Mouse (Mus musculus): ENCODE measurements at regions not wholly inside any gene's neighbourhood (a gene's known extent, or its start where the extent isn't known, plus 50 kb on each side); places are given as distances from the start of the nearest gene placed in this dataset.

DNA sequence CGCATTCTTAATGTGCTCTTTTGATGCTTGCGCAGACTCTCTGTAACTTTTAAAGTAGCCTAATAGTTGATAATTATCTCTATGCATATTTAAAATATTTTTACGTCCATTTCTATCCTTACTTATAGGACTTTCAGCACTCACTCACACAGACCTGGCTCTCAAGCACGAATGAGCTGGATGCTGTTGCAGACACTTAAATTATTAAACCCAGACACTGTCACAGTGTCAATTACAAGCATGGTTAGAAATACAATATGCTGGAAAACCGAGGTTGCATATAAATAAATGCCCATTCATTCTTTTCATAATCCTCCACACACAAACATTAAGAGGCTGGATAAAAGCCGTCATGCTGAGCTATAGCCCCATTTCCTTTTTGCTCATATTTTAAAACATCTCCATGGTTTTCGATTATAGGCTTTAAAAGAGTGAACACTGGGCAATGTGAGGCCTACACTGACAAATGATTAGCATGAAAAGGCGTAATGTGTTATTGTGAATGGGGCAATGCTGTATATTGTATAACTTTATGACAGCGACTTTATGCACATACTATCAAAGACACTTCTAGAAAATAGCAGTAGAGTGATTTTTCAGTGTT is 566.3 kb downstream of the Pdha2 start:
- Histone ChIP-seq H3K4me2 (ENCODE audit: low read depth) (no peak overlapping the region), H3K9ac (no peak overlapping the region), H3K4me3 (ENCODE audit: low read depth, low read length) (no peak overlapping the region), H3K9me3 (ENCODE audit: low read length) (no peaks in the 10 kb centered on the region), H3K4me1 (ENCODE audit: insufficient read depth) (no peaks in the 10 kb centered on the region), H3K27ac (ENCODE audit: low read depth, low read length) (no peak overlapping the region), H3K27me3 (ENCODE audit: insufficient read depth, low read length) (no peaks in the 10 kb centered on the region), H3K36me3 (ENCODE audit: insufficient read depth) (no peaks in the 10 kb centered on the region)
- 47% methylated on average over 9 of the region's 9 CpGs for WGBS
- ATAC-seq, result no peak
- TF ChIP-seq CTCF (IDR thresholded peaks at IDR 0.05; ENCODE audit: low read depth), result no peak
- DNase-seq, result no peak

DNA sequence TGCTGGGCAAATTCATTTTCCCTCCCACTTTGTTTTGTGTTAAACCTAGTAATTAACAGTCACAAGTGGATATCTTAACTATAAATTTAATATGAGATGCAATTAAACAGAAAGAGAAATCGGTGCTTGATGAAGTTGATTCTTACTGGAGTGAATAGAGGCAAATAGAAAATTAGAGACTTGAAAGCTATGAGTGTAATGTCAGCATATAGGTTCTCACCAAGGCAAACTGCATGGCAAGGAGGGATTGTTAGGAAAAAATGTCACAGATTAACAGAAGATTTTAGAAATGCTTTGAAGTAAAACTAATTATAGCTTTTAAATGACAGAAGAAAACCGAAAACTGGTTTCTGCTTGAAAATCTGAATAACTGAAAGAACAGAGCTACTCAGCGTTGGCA is 592.3 kb downstream of the Pdha2 start:
- Histone ChIP-seq H3K4me1 (ENCODE audit: insufficient read depth) (no peaks in the 10 kb centered on the region), H3K36me3 (ENCODE audit: insufficient read depth) (no peaks in the 10 kb centered on the region), H3K4me2 (ENCODE audit: low read depth) (no peak overlapping the region), H3K9ac (no peak overlapping the region), H3K27ac (ENCODE audit: low read depth, low read length) (no peak overlapping the region), H3K27me3 (ENCODE audit: insufficient read depth, low read length) (no peaks in the 10 kb centered on the region), H3K9me3 (ENCODE audit: low read length) (no peaks in the 10 kb centered on the region), H3K4me3 (ENCODE audit: low read depth, low read length) (no peak overlapping the region)
- no peak for TF ChIP-seq CTCF (IDR thresholded peaks at IDR 0.05; ENCODE audit: low read depth)
- WGBS, result 61% methylated on average over 3 of the region's 3 CpGs
- ATAC-seq, result peak; percentile 25; the same call in 1 of the 2 replicates
- no peak for DNase-seq
